Mouse (Mus musculus): Measurements from ENCODE around the gene Ppp3ca. TPM values are rescaled to one million over a fixed set of nuclear protein-coding genes. Genes with fewer than 3 reads are reported as not detected.

Ppp3ca gene
- total RNA-seq, 2 experiments from 2014 or later: 11.8 to 16.3 TPM

DNA sequence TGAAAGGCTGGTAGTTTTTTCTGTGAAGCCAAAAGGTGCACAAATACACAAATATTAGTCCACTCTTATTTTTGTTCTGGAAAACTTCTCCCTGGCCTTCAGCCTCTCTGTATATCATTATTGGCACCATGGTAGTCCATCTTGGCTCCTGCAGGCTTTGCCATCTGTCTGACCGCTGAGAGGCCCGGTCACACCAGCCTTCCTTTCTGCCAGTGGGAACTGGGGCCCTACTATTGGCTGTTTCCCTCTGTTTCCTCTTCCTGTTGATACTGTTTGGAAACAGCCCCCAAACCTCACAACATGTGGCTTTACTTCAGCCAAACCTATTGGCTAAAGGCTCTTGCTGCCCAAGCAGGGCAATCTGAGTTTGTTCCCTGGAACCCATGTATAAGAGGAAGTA lies 123.5 kb downstream of the Ppp3ca start:
- ATAC-seq (replicated peaks; ENCODE audit: low FRiP score, poor library complexity, severe bottlenecking): no peak

DNA sequence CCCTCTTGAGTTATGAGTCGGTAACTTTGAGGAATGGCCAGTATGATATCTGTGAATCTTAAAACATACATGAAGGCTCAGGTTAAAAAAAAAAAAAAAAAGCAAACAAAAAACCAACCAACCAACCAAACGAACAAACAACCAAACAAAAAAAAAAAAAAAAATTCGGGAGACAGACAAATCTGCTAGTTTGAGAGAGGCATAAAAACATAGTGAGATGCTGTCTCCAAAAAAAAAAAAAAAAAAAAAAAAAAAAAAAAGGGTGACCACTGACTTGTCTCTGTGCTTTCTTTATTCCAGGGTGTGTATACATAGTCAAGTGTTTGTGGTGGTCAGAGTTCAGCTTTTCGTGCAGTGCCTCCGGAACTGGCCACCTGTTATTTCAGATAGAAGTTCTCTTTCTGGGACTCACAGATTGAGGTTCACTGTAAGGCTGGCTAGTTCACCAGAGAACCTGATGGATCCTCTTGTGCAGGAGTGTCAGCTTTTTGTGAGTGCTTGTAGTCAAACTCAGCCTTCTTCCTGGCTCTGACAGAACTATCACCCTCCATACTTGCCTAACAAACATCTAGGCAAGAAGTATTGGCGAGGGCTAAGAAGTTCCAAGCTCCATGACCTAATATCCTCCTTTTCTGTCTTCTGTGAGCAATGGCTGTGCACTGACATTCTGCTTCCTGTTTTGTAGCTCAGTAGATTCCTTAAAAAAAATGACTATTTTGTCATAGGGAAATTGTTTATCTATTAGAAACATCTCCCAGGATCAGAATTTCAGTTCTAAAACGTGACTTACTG lies 124.7 kb downstream of the Ppp3ca start:
- ATAC-seq (replicated peaks; ENCODE audit: low FRiP score, poor library complexity, severe bottlenecking): no peak

DNA sequence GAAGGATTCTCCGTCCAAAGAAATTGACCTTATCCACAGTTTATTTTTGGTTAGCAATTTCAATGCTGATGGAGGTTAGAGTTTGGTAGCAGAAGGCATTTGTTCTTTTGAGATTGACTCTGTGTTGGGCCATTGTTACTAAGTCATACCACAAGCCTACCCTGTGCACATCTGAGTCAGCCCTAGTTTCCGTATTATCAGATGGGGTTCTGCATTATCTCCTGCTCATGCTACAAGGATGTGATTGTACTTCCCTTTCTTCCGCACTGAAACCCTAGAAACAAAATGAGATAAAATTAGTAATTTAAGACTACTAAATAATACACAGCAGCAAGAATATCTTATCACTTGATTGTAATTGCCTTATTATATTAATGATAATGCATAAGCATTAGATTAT lies 129.0 kb downstream of the Ppp3ca start:
- ATAC-seq (replicated peaks; ENCODE audit: low FRiP score, poor library complexity, severe bottlenecking): no peak

DNA sequence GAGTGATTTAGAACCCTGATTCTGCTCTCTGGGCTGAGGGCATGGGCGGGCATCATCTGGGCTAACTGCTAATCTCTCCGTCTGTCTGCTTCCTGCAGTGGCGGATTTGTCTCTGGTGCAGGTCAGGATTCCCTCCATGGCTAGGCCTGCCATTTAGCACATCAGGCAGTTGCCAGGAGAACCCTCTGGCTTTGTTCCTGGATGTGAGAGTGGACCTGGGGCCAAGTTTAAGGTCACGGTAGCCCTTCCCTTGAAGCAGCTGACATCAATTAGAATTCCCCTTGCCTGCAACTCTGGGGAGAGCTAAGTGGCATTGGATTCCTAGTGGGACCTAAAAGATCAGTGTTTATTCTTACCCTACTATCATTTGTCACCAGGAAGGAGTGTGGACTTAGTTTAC lies 132.7 kb downstream of the Ppp3ca start:
- no peak for ATAC-seq (replicated peaks; ENCODE audit: low FRiP score, poor library complexity, severe bottlenecking)

DNA sequence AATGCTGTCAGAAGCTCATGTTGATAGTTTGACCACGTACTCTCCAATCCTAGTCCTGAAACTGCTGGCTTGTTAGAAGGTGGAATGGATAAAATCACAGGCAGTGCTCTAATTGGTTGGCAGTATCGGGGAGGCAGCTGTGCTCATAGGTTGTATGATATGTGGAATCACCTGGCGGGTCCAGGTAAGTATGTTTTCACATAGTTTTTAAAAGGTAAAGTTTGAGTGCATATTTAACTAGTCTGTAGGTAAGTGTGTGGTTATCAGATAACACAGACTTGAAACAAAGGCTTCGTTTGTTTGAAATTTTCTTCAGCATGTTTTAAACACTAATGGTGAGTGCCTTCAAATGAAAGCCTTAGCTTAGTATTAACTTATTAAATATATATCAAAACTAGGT lies 136.0 kb downstream of the Ppp3ca start:
- no peak for ATAC-seq (replicated peaks; ENCODE audit: low FRiP score, poor library complexity, severe bottlenecking)

DNA sequence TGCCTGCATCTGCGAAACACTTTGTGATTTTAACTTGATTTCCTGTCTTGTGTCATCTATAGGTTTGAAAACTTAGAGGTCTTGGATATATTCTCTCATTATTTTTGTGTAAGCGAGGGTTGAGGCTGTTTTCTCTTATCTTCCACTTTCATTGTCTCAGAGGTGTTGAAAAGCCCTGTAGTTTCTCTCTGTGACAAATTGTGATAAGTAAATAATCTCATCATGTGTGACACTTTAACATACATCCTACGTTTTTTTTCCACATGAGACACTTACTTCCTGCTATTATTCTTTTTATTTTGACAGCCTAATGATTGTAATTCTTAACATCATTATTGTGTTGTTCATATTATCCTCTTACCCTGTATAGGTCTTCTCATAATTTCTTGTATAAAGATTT lies 140.3 kb downstream of the Ppp3ca start:
- no peak for ATAC-seq (replicated peaks; ENCODE audit: low FRiP score, poor library complexity, severe bottlenecking)

DNA sequence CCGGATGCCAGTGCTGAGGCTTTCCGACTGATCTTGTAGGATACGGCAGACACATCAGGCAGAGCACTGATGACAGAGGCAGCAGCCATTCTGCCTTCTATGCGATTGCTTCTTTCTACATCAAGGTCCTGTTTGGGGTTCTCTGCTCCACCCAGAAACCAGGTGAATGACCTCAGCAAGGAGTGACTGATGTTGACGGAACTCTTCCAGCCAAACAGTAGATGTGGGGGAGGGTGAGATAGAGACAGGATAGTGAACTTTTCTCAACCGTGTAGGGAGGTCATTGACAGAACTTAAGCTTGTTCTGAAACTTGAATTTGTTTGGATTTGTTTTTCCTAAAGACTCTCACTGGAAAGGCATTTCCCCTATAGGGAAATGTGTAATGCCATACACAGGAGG lies 142.2 kb downstream of the Ppp3ca start:
- no peak for ATAC-seq (replicated peaks; ENCODE audit: low FRiP score, poor library complexity, severe bottlenecking)

DNA sequence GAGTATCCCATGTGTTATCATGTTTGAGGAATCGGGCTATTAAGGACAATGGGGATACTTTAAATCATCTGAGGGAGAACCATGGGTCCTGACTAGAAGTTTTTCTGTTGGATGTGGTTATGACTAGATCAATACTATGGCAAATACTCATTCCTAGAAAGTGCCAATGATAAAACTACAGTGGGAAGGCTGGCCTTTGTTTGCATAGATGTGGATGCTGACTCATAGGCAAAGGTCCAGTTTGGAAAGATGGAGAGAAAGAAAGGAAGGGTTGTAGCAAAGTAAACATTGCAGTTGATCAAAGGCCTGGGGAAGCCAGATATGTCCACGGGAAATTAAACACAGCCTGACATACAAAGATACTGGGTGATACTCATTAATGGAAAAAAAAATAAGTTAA lies 142.9 kb downstream of the Ppp3ca start:
- no peak for ATAC-seq (replicated peaks; ENCODE audit: low FRiP score, poor library complexity, severe bottlenecking)

DNA sequence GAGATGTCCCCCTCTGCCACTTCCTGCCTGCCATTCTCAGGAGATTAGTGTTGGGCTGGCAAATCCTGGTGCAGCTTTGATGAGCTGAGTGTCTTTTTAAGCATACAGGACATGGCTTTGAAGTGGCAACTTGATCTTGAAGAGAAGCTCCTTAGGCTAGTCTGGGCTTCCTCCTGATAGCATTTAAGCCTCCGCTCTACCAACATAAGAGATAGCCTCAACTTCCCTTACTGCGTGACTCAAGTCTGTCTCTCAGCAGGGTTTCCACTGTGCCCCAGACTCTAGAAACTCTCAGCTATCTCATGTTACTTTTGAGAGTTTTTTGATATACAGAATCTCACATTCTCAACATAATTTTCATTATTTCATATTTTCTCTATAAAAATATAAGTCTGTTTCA lies 144.0 kb downstream of the Ppp3ca start:
- ATAC-seq (replicated peaks; ENCODE audit: low FRiP score, poor library complexity, severe bottlenecking): no peak

DNA sequence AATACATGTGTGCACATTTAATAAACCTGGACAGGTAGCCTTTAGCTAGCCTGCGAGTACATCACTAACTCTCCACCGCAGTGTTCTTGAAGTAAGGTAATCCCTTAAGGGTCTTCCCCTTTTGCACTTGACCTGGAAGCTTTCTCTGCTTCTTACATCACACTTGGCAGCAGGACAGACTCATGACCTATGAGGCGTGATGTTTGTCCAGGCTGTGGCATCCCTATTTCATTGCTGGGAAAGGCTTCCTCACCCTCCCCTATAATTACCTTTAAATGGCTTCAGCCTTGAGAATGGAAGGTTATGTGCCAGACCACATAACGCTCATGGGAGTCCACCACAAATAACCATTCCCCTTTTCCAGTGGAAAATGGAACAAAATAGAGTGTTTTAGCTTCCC lies 145.0 kb downstream of the Ppp3ca start:
- no peak for ATAC-seq (replicated peaks; ENCODE audit: low FRiP score, poor library complexity, severe bottlenecking)

DNA sequence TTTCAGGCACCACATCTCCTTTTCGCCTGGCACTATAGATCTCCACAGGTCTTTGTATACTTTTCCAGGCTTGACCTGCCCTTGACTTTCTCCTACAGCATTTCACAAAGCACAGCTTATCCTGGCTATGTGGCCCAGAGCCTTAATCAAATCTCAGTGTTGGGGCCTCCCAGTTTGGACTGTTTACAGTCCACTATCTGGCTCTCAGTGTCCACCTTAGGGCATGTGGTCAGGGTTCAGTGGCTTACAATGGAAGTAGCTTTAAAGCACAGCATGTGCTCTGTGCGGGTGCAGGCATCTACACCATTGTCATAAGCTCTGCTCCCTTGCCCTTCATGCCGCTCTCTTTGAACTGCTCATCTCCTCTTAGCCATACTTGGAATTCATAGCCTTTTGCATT lies 146.4 kb downstream of the Ppp3ca start:
- ATAC-seq (replicated peaks; ENCODE audit: low FRiP score, poor library complexity, severe bottlenecking): no peak

DNA sequence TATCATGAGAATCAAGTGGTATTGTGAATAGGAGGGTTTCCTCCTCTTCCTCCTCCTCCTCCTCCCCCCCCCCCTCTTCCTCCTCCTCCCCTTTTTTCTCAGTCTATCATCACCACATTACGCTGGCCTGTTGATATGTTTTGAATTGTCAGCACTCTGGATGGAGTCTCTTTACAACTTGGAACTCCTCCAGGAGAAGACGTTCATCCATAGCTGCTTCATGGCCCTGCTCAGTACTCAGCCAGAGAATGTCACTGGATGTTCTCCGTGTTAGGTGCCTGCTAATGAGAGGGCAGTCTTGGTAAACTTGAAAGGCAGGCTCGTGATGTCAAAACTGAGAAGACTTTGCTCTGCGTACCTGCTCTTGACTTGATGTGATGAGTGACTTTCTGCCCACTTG lies 149.1 kb downstream of the Ppp3ca start:
- ATAC-seq (replicated peaks; ENCODE audit: low FRiP score, poor library complexity, severe bottlenecking): no peak

DNA sequence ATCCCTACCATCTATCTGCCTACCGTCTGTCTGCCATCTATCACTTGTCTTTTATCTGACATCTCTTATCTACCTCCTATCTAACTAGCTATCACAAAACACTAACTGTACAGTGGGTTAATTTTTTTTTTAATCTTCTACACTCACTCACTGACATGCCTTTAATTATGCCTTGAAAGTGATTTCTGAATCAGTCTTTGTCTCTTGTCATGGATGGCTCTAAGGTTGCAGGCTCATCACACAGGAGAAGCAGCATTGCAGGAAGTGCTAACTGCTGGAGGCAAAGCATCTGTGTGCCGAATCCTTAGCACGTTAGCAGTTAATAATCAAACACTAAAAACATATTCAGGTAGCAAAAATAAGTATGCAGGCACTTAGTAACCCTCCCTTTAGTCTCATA lies 151.1 kb downstream of the Ppp3ca start:
- ATAC-seq (replicated peaks; ENCODE audit: low FRiP score, poor library complexity, severe bottlenecking): no peak

DNA sequence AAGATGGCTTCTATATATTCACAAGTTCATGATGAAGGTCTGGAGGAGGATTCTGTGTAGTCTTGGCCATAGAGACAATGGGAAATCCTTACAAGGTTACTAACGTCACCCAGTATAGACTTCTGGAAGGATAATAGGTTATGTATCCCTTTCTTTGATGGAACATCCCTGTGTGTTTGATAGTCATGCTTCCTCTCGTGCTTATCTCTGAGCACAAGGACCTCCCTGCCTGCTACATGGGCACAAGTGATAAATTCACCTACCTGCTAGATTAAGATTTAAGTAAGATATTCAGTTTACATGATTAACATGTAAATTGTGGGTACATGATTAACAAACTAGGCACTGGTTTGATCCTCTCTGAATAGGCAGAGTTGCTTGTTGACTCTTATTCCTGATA lies 152.1 kb downstream of the Ppp3ca start:
- no peak for ATAC-seq (replicated peaks; ENCODE audit: low FRiP score, poor library complexity, severe bottlenecking)

DNA sequence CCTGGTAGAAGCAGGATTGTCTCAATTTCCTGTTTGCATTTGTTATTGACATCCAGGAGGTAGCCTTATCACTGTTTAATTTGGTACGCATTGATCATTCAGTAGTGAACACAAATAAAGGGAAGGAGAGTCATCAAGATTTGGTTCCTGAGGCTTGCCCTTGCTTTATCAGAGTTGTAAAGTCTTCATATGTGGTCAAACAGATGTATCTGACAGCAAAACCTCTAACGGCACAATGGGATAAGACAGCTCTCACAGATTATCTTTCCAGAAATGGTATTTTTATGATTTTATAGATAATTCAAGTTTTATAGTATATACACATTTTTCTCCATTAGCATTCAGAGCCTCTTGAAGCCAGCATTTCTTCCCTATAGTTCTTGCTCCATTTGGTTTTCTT lies 152.5 kb downstream of the Ppp3ca start:
- no peak for ATAC-seq (replicated peaks; ENCODE audit: low FRiP score, poor library complexity, severe bottlenecking)

DNA sequence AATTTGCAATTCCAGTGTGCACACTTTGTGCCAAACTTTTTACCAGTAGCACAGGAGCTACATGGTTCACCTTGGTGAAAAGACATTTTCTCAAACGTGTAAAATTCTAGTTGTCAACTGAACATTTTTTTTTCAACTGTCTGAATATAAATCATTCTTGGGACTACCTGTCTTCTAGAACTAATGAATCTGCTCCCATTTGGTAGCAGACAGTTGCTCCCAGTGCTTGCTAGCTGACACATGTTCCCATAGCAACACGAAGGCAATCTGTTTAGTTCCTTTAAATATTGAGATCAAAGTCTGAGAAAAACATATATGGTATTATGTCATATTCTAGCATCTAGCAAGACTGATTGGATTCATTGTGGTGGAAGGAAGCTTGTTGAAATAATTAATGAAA lies 158.5 kb downstream of the Ppp3ca start:
- no peak for ATAC-seq (replicated peaks; ENCODE audit: low FRiP score, poor library complexity, severe bottlenecking)

DNA sequence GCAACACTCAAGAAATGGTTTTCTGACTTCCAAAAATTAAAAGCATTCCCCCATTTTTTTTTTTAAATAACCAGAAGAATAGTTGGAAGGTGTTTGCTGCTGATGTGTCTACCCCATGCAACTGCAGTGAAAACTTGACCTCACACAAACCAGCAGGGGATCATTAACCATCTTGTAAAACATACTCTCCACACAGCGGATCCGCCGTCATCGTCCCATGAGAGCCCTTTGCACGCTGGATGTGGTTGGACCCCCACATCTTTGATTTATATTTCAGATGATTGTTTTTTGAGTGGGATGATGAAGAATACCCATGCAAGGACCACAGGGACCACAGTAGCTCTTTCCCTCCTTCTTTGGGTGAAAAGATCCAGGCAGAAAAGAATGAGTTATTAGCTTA lies 159.2 kb downstream of the Ppp3ca start:
- ATAC-seq (replicated peaks; ENCODE audit: low FRiP score, poor library complexity, severe bottlenecking): no peak

DNA sequence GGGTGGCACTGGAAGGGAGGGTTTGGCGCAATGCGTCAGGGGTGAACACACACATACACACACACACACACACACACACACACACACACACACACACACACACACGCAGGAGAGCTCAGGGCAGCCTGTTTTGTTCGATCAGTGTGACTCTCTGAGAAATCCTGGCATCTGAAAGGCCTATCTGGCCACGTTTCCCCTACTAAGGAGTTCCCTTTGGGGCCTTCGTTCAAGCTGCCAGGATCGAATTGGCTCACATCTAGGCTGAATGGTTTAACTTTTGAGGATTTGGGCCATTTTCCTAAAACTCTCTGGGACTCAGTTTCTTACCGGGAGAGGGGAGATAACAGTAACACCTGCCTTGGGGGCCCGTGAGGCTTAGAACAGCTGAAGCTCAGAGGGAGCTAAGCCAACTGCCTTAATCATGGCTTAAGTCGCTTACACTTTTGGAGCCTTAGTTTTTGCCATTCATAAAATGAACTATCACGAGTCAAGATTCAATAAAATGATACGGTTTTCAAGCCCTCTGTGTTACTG lies 160.8 kb downstream of the Ppp3ca start:
- ATAC-seq (replicated peaks; ENCODE audit: low FRiP score, poor library complexity, severe bottlenecking): no peak

DNA sequence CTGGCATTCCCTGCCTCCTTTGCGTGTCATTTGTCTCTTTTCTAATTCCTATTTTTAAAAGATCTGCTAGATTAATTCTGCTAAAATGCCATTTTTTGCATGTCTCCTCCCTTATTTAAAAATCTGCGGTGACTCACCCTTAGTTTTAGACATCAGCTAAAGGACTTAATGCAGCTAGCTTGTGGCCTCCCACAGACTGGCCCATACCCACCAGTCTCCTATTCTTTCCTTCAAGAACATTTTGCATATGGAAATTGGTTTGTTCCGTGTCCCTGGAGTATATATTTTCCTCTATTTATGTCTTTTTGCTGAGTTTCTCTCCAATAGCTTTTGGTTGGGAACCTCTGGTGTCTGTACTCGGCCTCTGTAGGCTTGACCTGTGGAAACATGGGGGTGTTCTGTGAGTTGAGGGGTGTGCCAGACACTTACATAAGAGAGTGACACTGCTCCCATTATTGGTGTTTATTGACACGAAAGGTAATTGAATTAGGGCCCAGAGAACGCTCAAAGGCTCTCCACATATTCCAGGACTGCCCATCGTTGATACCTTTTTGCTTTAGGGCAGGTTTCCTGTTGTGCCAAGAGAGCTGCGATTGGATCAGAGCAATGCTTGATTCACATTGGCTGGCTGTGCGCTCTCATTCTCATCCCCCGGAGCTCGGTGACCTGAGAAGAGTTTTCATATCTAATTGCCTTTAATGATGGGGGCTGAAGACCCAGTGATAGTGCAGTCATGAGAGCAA lies 163.2 kb downstream of the Ppp3ca start:
- no peak for ATAC-seq (replicated peaks; ENCODE audit: low FRiP score, poor library complexity, severe bottlenecking)

DNA sequence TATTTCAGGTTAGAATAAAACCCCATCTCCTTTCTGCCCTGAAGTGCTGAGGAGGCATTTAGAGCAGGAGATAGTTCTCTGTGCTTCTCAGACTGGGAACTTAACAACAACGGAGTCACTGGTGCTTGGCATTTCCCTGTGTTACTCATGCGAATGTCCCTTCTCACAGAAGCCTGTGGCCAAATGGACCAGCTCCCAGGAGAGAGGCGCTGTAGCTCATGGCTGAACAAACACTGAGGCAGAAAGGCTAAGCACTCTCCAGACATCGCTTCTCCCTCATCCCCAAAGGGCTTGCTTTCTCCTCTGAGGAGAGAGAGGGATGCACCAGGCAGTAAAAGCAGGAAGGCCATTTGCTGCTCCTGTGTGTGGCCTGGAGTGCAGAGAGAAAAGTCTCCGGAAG lies 164.0 kb downstream of the Ppp3ca start:
- no peak for ATAC-seq (replicated peaks; ENCODE audit: low FRiP score, poor library complexity, severe bottlenecking)

DNA sequence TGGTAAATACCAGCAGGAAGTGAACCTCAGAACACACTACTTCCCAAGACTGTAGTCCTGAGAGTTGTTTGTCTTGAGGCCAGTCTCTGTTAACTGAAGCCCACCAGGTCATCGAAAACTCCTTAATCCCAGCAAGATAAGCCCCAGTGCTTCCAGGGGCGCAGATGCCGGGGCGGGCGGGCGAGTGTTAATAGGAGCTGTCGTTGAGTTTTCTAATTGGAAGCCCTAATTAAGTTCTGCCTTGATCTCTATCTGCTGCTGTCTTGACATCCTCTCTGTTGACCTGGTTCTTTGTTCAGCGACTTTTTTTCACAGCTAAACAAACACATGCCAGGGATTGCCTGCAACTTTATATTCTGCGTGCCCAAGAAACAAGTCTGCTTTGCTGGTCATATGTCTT lies 165.9 kb downstream of the Ppp3ca start:
- ATAC-seq (replicated peaks; ENCODE audit: low FRiP score, poor library complexity, severe bottlenecking): no peak

Measured in erythroid progenitor cell, adult 5-6 weeks (primary cell).